Mouse (Mus musculus) E14TG2a.4 (cell line): Measurements from ENCODE around the gene Hmgn1.
A peak's percentile ranks its signal among the peaks of the same experiment; 100 is the strongest.

Experiments used
- H3K27me3 ChIP-seq: 2 replicates; pipeline ENCODE4 v1.6.1; 2014; ENCODE audit warnings: low read length, control low read depth; ENCODE audit not compliant: insufficient read depth
- H3K36me3 ChIP-seq: 2 replicates; pipeline ENCODE4 v1.6.1; 2014; ENCODE audit warnings: low read length, control low read depth; ENCODE audit not compliant: insufficient read depth
- H3K4me1 ChIP-seq: replicated peaks from 2 replicates; pipeline ENCODE4 v1.6.1; 2014; ENCODE audit warnings: low read depth, low read length, control low read depth
- H3K4me3 ChIP-seq: replicated peaks from 2 replicates; pipeline ENCODE4 v1.5.1; 2014; ENCODE audit warnings: mild to moderate bottlenecking, low read length
- H3K9me3 ChIP-seq: 2 replicates; pipeline ENCODE4 v1.6.1; 2014; ENCODE audit warnings: low read length, control low read depth
- CTCF ChIP-seq: conservative IDR thresholded peaks from 2 replicates; pipeline ENCODE4 v1.5.1; 2014; ENCODE audit warnings: low read length
- NANOG ChIP-seq: IDR thresholded peaks from 2 replicates; pipeline ENCODE4 v1.6.1; 2014; ENCODE audit warnings: borderline replicate concordance, low read length, mixed read lengths
- POU5F1 ChIP-seq: IDR thresholded peaks from 2 replicates; pipeline ENCODE4 v1.6.1; 2014; ENCODE audit warnings: low read length, borderline replicate concordance

Hmgn1 gene

DNA sequence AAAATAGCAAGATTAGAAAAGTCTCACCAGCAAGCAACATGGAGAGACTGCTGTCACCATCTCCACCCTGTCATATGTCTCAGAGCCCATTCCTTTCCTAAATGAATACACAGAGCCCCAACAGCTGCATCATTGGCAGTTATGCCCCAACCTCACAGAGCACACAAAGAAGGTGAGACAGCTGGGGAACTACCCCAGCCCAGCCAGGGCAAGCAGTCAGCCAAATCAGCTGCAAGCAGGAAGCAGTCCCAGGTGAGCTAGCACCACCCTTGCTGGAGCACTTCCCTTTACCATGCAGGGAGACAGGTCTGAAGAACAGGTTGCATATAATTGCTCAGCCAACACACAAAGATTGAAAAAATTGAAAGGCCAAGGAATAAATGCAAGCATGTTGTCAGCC lies 41.9 kb downstream of the Hmgn1 start:
- Histone ChIP-seq H3K27me3 (no peaks in the 10 kb centered on the region), H3K4me1 (peaks cover 73% of the 10 kb centered on the region), H3K4me3 (no peak overlapping the region), H3K36me3 (peaks cover 7% of the 10 kb centered on the region), H3K9me3 (no peaks in the 10 kb centered on the region)
- TF ChIP-seq NANOG (no peak), POU5F1 (no peak), CTCF (no peak)

DNA sequence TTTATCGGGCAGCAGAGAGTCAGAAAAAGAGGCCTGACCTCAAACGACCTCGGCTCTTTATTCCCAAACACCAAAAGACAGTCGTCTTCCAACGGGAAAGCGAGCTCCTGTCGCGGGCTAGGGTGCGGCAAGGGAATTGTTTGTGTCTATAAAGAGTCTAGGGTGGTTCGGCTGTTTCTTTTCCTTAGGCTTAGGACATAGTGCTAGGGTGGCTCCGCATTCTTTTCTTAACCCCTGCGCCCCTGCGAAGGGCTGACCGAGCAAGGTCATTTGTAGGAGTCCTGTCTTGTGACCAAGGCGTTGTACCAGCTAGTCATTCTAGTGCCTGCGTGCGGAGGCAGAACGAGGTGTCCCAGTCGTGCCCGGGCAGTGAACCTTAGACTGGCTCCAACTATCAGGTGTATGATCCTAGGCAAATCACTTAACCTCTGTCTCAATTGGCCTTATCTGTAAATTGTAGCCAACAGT lies 44.3 kb downstream of the Hmgn1 start:
- Histone ChIP-seq H3K36me3 (peaks cover 30% of the 10 kb centered on the region), H3K4me1 (peaks cover 84% of the 10 kb centered on the region), H3K4me3 (peak overlapping the region; percentile 82), H3K27me3 (no peaks in the 10 kb centered on the region), H3K9me3 (no peaks in the 10 kb centered on the region)
- TF ChIP-seq NANOG (no peak), CTCF (no peak), POU5F1 (no peak)

DNA sequence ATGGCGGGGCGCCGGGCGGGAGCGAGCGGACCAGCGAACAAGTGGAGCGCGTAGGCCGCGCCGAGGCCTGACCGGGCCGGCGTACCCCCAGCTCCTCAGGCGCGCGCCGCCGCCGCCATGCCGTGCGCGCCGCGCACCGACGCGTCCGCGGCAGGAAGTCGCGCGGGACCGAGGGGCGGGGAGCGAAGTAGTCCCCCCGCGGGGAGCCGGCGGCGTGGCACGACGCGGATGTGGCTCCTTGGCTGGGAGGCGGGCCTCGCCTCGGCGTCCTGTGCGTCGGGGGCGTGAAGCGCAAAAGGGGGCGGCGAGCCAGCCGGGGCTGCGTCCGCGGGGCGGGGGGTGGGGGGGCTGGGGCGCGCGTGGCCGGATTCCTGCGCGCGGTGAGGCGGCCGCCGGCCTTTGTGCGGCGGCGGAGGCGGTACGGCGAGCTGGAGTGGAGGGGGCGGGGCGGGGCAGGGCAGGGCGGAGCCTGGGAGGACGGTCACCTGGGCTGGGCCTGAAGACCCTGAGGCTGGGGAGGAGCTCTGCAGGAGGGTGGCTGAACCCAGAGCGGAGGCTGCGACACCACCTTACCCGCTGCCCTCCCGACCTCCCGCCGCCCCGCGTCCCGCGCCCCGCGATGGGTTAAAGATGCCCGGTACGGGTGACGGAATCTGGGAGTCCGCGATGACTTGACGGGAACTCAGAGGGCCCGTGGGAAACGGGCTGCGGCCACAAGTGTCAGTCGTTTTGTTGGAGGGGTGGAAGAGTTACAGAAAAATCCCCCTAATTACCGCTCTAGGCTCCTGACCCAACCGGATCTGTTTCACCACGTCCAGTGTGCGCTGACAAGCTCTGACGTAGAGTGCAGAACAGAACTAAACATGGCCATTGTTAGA lies 45.0 kb downstream of the Hmgn1 start, which contains the start of gene Brwd1:
TSS of gene Brwd1 (minus strand) at position 226 of the 878 bp plus-strand sequence.
- Histone ChIP-seq H3K36me3 (peaks cover 37% of the 10 kb centered on the region), H3K27me3 (no peaks in the 10 kb centered on the region), H3K4me3 (peak within 1 kb of the TSS; percentile 94), H3K9me3 (no peaks in the 10 kb centered on the region), H3K4me1 (peaks cover 84% of the 10 kb centered on the region)
- TF ChIP-seq CTCF (no peak), NANOG (no peak), POU5F1 (no peak)

DNA sequence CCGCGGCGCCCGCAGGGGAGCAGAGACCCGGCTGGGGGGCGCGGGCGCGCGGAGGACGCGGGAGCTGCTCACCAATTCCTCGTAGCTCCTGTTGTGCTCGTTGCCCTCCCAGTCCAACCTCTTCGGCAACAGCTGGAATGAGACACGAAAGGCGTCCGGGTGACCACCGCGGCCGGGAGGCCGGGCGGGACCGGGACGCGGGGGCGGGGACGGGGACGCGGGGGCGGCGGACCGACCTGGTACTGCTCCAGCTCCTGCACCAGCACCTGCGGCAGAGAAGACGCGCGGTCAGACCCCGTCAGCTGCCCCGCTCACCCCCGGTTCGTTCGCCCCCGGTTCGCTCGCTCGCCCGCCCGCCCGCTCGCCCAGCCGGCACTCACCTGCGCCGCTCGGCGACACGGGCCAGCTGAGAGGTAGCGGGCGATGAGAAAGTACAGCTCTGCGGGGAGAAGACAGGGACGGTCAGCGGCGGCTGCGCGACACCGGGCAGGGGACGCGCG lies 45.7 kb downstream of the Hmgn1 start:
- no peaks in the 10 kb centered on the region for H3K9me3 ChIP-seq
- H3K4me1 ChIP-seq: peaks cover 84% of the 10 kb centered on the region
- H3K4me3 ChIP-seq: peak overlapping the region; percentile 94
- TF ChIP-seq CTCF: no peak
- TF ChIP-seq NANOG: no peak
- H3K36me3 ChIP-seq: peaks cover 45% of the 10 kb centered on the region
- H3K27me3 ChIP-seq: no peaks in the 10 kb centered on the region

DNA sequence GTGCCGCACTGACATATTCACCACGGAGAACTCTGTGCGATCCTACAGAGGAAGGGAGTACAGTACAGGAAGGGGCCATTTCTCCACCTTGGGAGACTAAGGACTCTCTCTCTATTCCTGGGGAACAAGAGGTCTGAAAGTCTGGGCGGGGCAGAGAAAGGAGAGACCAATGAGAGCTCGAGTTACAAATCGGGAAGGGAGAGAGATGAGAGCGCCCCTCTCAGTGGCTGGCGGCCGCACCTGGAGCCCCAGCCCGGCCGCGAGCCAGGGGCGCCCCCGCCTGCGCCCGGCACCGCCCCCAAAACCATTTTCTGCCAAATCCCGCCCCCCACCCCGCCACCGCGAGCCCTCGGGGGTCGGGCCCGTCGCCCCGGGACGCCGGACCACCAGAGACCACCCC lies 46.2 kb downstream of the Hmgn1 start:
- H3K4me1 ChIP-seq: peaks cover 80% of the 10 kb centered on the region
- H3K27me3 ChIP-seq: no peaks in the 10 kb centered on the region
- H3K4me3 ChIP-seq: peak overlapping the region; percentile 94
- H3K36me3 ChIP-seq: peaks cover 48% of the 10 kb centered on the region
- no peaks in the 10 kb centered on the region for H3K9me3 ChIP-seq
- TF ChIP-seq NANOG: no peak
- no peak for TF ChIP-seq CTCF
- no peak for TF ChIP-seq POU5F1

DNA sequence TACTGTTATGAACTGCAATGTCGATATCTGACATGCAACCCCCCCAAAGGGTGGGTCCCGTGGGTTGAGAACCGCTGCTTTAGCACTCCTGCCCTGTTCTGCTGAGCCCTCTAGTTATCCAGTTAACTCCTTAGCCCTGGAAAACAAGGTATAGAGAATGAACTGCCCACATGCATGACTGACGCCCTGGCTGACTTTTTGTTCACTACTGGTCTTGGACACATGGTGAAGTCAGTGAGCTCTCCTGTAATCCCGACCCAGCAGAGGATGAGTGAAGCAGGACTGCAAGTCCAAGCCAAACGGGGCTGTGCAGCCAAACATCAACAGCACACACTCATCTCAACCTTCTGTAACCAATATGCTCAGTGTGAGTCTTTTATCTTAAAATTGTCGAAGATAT lies 47.0 kb downstream of the Hmgn1 start:
- Histone ChIP-seq H3K4me1 (peaks cover 72% of the 10 kb centered on the region), H3K4me3 (peak overlapping the region; percentile 94), H3K36me3 (peaks cover 56% of the 10 kb centered on the region), H3K9me3 (no peaks in the 10 kb centered on the region), H3K27me3 (no peaks in the 10 kb centered on the region)
- no peak for TF ChIP-seq POU5F1
- TF ChIP-seq CTCF: no peak
- TF ChIP-seq NANOG: no peak
